Mouse (Mus musculus): ENCODE data around the gene Fat1. TPM values are rescaled to one million over a fixed set of nuclear protein-coding genes. Genes with fewer than 3 reads are reported as not detected.
A peak's percentile ranks its signal among the peaks of the same experiment; 100 is the strongest.

Gene Fat1
- polyA plus RNA-seq, 1 experiment = 175 TPM

GRCm38 (mm10) chr8:44992664-44993063 lies 57.4 kb downstream of the Fat1 start:
- no peak overlapping the region for H3K4me3 ChIP-seq (ENCODE audit: low read depth, low read length)
- TF ChIP-seq POLR2A (IDR thresholded peaks at IDR 0.05; ENCODE audit: insufficient read depth, low read length) (no peak), CTCF (IDR thresholded peaks at IDR 0.05; ENCODE audit: low read depth, low read length) (no peak), EP300 (IDR thresholded peaks at IDR 0.05; ENCODE audit: insufficient read depth, low read depth, low read length) (no peak)
- no peak overlapping the region for H3K27ac ChIP-seq (ENCODE audit: insufficient read depth, low read length)
- H3K27me3 ChIP-seq (ENCODE audit: control insufficient read depth, insufficient read depth, low read length, poor library complexity, severe bottlenecking) = no peaks in the 10 kb centered on the region
- no peaks in the 10 kb centered on the region for H3K9me3 ChIP-seq (replicated peaks; ENCODE audit: control insufficient read depth, insufficient read depth, low read length, poor library complexity, severe bottlenecking)
- H3K36me3 ChIP-seq (ENCODE audit: control insufficient read depth, insufficient read depth, low read length, poor library complexity, severe bottlenecking) = peaks cover 30% of the 10 kb centered on the region
- H3K4me1 ChIP-seq (ENCODE audit: control insufficient read depth, insufficient read depth, low read length) = peaks cover 3% of the 10 kb centered on the region
- H3K9ac ChIP-seq (ENCODE audit: low read depth, poor library complexity, severe bottlenecking) = no peak overlapping the region

- peaks cover 27% of the 10 kb centered on the region for H3K36me3 ChIP-seq (ENCODE audit: control insufficient read depth, insufficient read depth, low read length, poor library complexity, severe bottlenecking)
- H3K4me3 ChIP-seq (ENCODE audit: low read depth, low read length) = no peak overlapping the region
- H3K27me3 ChIP-seq (ENCODE audit: control insufficient read depth, insufficient read depth, low read length, poor library complexity, severe bottlenecking) = no peaks in the 10 kb centered on the region
- H3K9ac ChIP-seq (ENCODE audit: low read depth, poor library complexity, severe bottlenecking) = no peak overlapping the region
- no peak overlapping the region; the same call in 1 of the 2 replicates for H3K27ac ChIP-seq (ENCODE audit: insufficient read depth, low read length)
- H3K4me1 ChIP-seq (ENCODE audit: control insufficient read depth, insufficient read depth, low read length) = peaks cover 3% of the 10 kb centered on the region
- TF ChIP-seq EP300 (IDR thresholded peaks at IDR 0.05; ENCODE audit: insufficient read depth, low read depth, low read length) = no peak
- no peak for TF ChIP-seq CTCF (IDR thresholded peaks at IDR 0.05; ENCODE audit: low read depth, low read length)
- TF ChIP-seq POLR2A (IDR thresholded peaks at IDR 0.05; ENCODE audit: insufficient read depth, low read length) = no peak
- H3K9me3 ChIP-seq (replicated peaks; ENCODE audit: control insufficient read depth, insufficient read depth, low read length, poor library complexity, severe bottlenecking) = no peaks in the 10 kb centered on the region
Observed at GRCm38 (mm10) chr8:44993376-44993775, 58.1 kb downstream of the Fat1 start.

GRCm38 (mm10) chr8:44996493-44996892 lies 61.2 kb downstream of the Fat1 start:
- Histone ChIP-seq H3K9ac (ENCODE audit: low read depth, poor library complexity, severe bottlenecking) (no peak overlapping the region; the same call in 1 of the 2 replicates), H3K9me3 (replicated peaks; ENCODE audit: control insufficient read depth, insufficient read depth, low read length, poor library complexity, severe bottlenecking) (no peaks in the 10 kb centered on the region), H3K27me3 (ENCODE audit: control insufficient read depth, insufficient read depth, low read length, poor library complexity, severe bottlenecking) (no peaks in the 10 kb centered on the region), H3K4me1 (ENCODE audit: control insufficient read depth, insufficient read depth, low read length) (peaks cover 10% of the 10 kb centered on the region), H3K36me3 (ENCODE audit: control insufficient read depth, insufficient read depth, low read length, poor library complexity, severe bottlenecking) (peaks cover 8% of the 10 kb centered on the region; the same call in 1 of the 2 replicates), H3K4me3 (ENCODE audit: low read depth, low read length) (no peak overlapping the region), H3K27ac (ENCODE audit: insufficient read depth, low read length) (no peak overlapping the region)
- TF ChIP-seq EP300 (IDR thresholded peaks at IDR 0.05; ENCODE audit: insufficient read depth, low read depth, low read length) (no peak), POLR2A (IDR thresholded peaks at IDR 0.05; ENCODE audit: insufficient read depth, low read length) (no peak), CTCF (IDR thresholded peaks at IDR 0.05; ENCODE audit: low read depth, low read length) (no peak)

- Histone ChIP-seq H3K9me3 (replicated peaks; ENCODE audit: control insufficient read depth, insufficient read depth, low read length, poor library complexity, severe bottlenecking) (no peaks in the 10 kb centered on the region), H3K27ac (ENCODE audit: insufficient read depth, low read length) (no peak overlapping the region), H3K4me1 (ENCODE audit: control insufficient read depth, insufficient read depth, low read length) (peaks cover 11% of the 10 kb centered on the region), H3K27me3 (ENCODE audit: control insufficient read depth, insufficient read depth, low read length, poor library complexity, severe bottlenecking) (no peaks in the 10 kb centered on the region), H3K36me3 (ENCODE audit: control insufficient read depth, insufficient read depth, low read length, poor library complexity, severe bottlenecking) (0 out of 2 replicates have a peak, but pooled peaks cover 4% of the 10 kb centered on the region), H3K9ac (ENCODE audit: low read depth, poor library complexity, severe bottlenecking) (no peak overlapping the region), H3K4me3 (ENCODE audit: low read depth, low read length) (no peak overlapping the region)
- no peak for TF ChIP-seq POLR2A (IDR thresholded peaks at IDR 0.05; ENCODE audit: insufficient read depth, low read length)
- no peak for TF ChIP-seq EP300 (IDR thresholded peaks at IDR 0.05; ENCODE audit: insufficient read depth, low read depth, low read length)
- no peak for TF ChIP-seq CTCF (IDR thresholded peaks at IDR 0.05; ENCODE audit: low read depth, low read length)
Observed at GRCm38 (mm10) chr8:44997321-44997720, 62.1 kb downstream of the Fat1 start.

- Histone ChIP-seq H3K27me3 (ENCODE audit: control insufficient read depth, insufficient read depth, low read length, poor library complexity, severe bottlenecking) (no peaks in the 10 kb centered on the region), H3K36me3 (ENCODE audit: control insufficient read depth, insufficient read depth, low read length, poor library complexity, severe bottlenecking) (0 out of 2 replicates have a peak, but pooled peaks cover 4% of the 10 kb centered on the region), H3K4me3 (ENCODE audit: low read depth, low read length) (no peak overlapping the region), H3K9ac (ENCODE audit: low read depth, poor library complexity, severe bottlenecking) (no peak overlapping the region), H3K4me1 (ENCODE audit: control insufficient read depth, insufficient read depth, low read length) (peaks cover 13% of the 10 kb centered on the region), H3K27ac (ENCODE audit: insufficient read depth, low read length) (no peak overlapping the region), H3K9me3 (replicated peaks; ENCODE audit: control insufficient read depth, insufficient read depth, low read length, poor library complexity, severe bottlenecking) (no peaks in the 10 kb centered on the region)
- TF ChIP-seq POLR2A (IDR thresholded peaks at IDR 0.05; ENCODE audit: insufficient read depth, low read length) (no peak), CTCF (IDR thresholded peaks at IDR 0.05; ENCODE audit: low read depth, low read length) (no peak), EP300 (IDR thresholded peaks at IDR 0.05; ENCODE audit: insufficient read depth, low read depth, low read length) (no peak)
Observed at GRCm38 (mm10) chr8:44997829-44998228, 62.6 kb downstream of the Fat1 start.

GRCm38 (mm10) chr8:44998275-44998674 lies 63.0 kb downstream of the Fat1 start:
- H3K9ac ChIP-seq (ENCODE audit: low read depth, poor library complexity, severe bottlenecking) = no peak overlapping the region
- H3K36me3 ChIP-seq (ENCODE audit: control insufficient read depth, insufficient read depth, low read length, poor library complexity, severe bottlenecking) = 0 out of 2 replicates have a peak, but pooled peaks cover 4% of the 10 kb centered on the region
- no peaks in the 10 kb centered on the region for H3K9me3 ChIP-seq (replicated peaks; ENCODE audit: control insufficient read depth, insufficient read depth, low read length, poor library complexity, severe bottlenecking)
- H3K4me3 ChIP-seq (ENCODE audit: low read depth, low read length) = no peak overlapping the region
- peaks cover 15% of the 10 kb centered on the region for H3K4me1 ChIP-seq (ENCODE audit: control insufficient read depth, insufficient read depth, low read length)
- TF ChIP-seq POLR2A (IDR thresholded peaks at IDR 0.05; ENCODE audit: insufficient read depth, low read length) (no peak), CTCF (IDR thresholded peaks at IDR 0.05; ENCODE audit: low read depth, low read length) (no peak), EP300 (IDR thresholded peaks at IDR 0.05; ENCODE audit: insufficient read depth, low read depth, low read length) (no peak)
- H3K27me3 ChIP-seq (ENCODE audit: control insufficient read depth, insufficient read depth, low read length, poor library complexity, severe bottlenecking) = no peaks in the 10 kb centered on the region
- H3K27ac ChIP-seq (ENCODE audit: insufficient read depth, low read length) = peak overlapping the region; percentile 52; the same call in 1 of the 2 replicates

Data from ES-Bruce4 (cell line).